In genomic region chr11:77686841-77687540, GRCm38 (mm10) we compare ENCODE assay signal across 8 mouse cellular contexts. TPM values are rescaled to one million over a fixed set of nuclear protein-coding genes. Genes with fewer than 3 reads are reported as not detected.
A peak's percentile ranks its signal among the peaks of the same experiment; 100 is the strongest.
DNase-seq lines count a peak whose midpoint lies in the region; ATAC-seq and TF ChIP-seq lines count a peak whose summit lies in the region.

No protein-coding gene starts in this region.

- peaks cover 7% of the 10 kb centered on the region for H3K36me3 ChIP-seq in hindbrain, embryonic 14.5 days (replicated peaks; ENCODE audit: control insufficient read depth, insufficient read depth)

- no peaks in the 10 kb centered on the region for H3K27me3 ChIP-seq in Patski
- H3K27me3 ChIP-seq in hindbrain, embryonic 14.5 days (ENCODE audit: control insufficient read depth, insufficient read depth, low read length), result no peaks in the 10 kb centered on the region

- TF ChIP-seq CTCF in Patski (IDR thresholded peaks at IDR 0.05), result no peak

- CTCF ChIA-PET in Patski (lab: Charles Lee), result no interaction called here

- H3K27ac ChIP-seq in hindbrain, embryonic 14.5 days, result peak overlapping the region; percentile 97

- peak overlapping the region; percentile 58 for H3K4me2 ChIP-seq in hindbrain, embryonic 14.5 days (replicated peaks)

- H3K9me3 ChIP-seq in hindbrain, embryonic 14.5 days (ENCODE audit: control insufficient read depth, low read length), result no peaks in the 10 kb centered on the region

- in situ Hi-C loops in Patski (cut with MboI; ENCODE audit: low pct_unique_long_range_greater_than_20kb), result no loop called here

- 0% methylated on average over 50 of the region's 76 CpGs for WGBS in hindbrain, embryonic 14.5 days

- no peak for DNase-seq in Patski (ENCODE audit: low read depth, low spot score)
- DNase-seq in cerebellum, postnatal 14 days, result peak; percentile 69 to 72
- peak; percentile 28 to 36 for DNase-seq in frontal cortex, postnatal 25 days (ENCODE audit: low spot score in 2 of 2)
- peak; percentile 61 for DNase-seq in hindbrain, embryonic 14.5 days (ENCODE audit: low spot score)
- DNase-seq in left cerebral cortex, adult 18-20 months (ENCODE audit: low spot score in 2 of 2), result peak; percentile 55 to 56
- DNase-seq in lung, postnatal 4 days, result peak; percentile 79 to 81
- DNase-seq in right cerebral cortex, adult 18-20 months, result peak; percentile 48
- peak; percentile 41 to 70 for DNase-seq in urinary bladder, adult 18-20 months (ENCODE audit: low spot score in 2 of 2)

- H3K9ac ChIP-seq in hindbrain, embryonic 14.5 days, result peak overlapping the region; percentile 94

- H3K4me1 ChIP-seq in hindbrain, embryonic 14.5 days (replicated peaks; ENCODE audit: control insufficient read depth, insufficient read depth, low read length), result peaks cover 11% of the 10 kb centered on the region

- peak overlapping the region; percentile 98 for H3K4me3 ChIP-seq in hindbrain, embryonic 14.5 days (replicated peaks; ENCODE audit: low read length)

- ATAC-seq in Patski, result peak; percentile 48
- ATAC-seq in hindbrain, embryonic 14.5 days (ENCODE audit: low FRiP score), result peak; percentile 4; the same call in 1 of the 2 replicates

- POLR2A ChIA-PET in Patski (lab: Charles Lee), result interaction anchor here (0.7 to 1.5 kb wide), 4 partner anchors 30 to 680 kb away, joined by 3 to 4 read pairs (median 3); no protein-coding TSS in a partner anchor

RNA-seq across cellular contexts. Expression of gene Nufip2, which starts 1.0 kb away (rescaled TPM):
- polyA plus RNA-seq in Patski (2021), result 50.3 TPM
- 5.9 and 6.4 TPM in 2 replicates for polyA plus RNA-seq in hindbrain, embryonic 14.5 days (2014; fragmentation: Nextera tagmentation; extraction: Ambion mirVana)
- total RNA-seq in left cerebral cortex, adult 18-20 months (2021), result 10 to 100 TPM; 66.4 to 68.7 TPM

RNA-seq across cellular contexts. Expression of gene Cryba1, which starts 38.1 kb away (rescaled TPM):
- not detected for polyA plus RNA-seq in Patski (2021)
- polyA plus RNA-seq in hindbrain, embryonic 14.5 days (2014; fragmentation: Nextera tagmentation; extraction: Ambion mirVana), result 0.47 and 0.62 TPM in 2 replicates
- total RNA-seq in left cerebral cortex, adult 18-20 months (2021), result not detected
